Mouse (Mus musculus) cortical plate, adult 2 months (tissue): ENCODE measurements around the gene Aaas. TPM values are rescaled to one million over a fixed set of nuclear protein-coding genes. Genes with fewer than 3 reads are reported as not detected.

Experiments
- H3K27ac ChIP-seq: fragments of 200-500 bp; 2 replicates; pipeline ENCODE4 v1.5.1; 2012; ENCODE audit warnings: low read length, control low read depth, inconsistent platforms; ENCODE audit not compliant: insufficient read depth
- H3K4me1 ChIP-seq: fragments of 200-500 bp; 2 replicates; pipeline ENCODE4 v1.6.1; 2011; ENCODE audit warnings: low read length; ENCODE audit not compliant: control insufficient read depth, insufficient read depth
- H3K4me3 ChIP-seq: fragments of 200-500 bp; 2 replicates; pipeline ENCODE4 v1.5.1; 2011; ENCODE audit warnings: mild to moderate bottlenecking, low read length, control low read depth; ENCODE audit not compliant: insufficient read depth
- CTCF ChIP-seq: fragments of 200-500 bp; IDR thresholded peaks from 2 replicates; pipeline ENCODE4 v1.5.1; 2011; ENCODE audit warnings: mild to moderate bottlenecking, control low read depth, low read length; ENCODE audit not compliant: insufficient read depth; ENCODE audit errors: extremely low read depth
- POLR2A ChIP-seq: fragments of 200-500 bp; IDR thresholded peaks from 2 replicates; pipeline ENCODE4 v1.6.1; 2011; ENCODE audit warnings: mild to moderate bottlenecking, low read length, control low read depth; ENCODE audit not compliant: insufficient read depth; ENCODE audit errors: extremely low read depth
- polyA plus RNA-seq: library from polyadenylated mRNA; depleted of rRNA; stranded (reverse); fragments of >200 nt; gene quantifications from 2 replicates; pipeline ENCODE4 v1.2.3, GENCODE M21; 2012; rRNA removed

Aaas gene
- 20.2 and 23.2 TPM in 2 replicates for polyA plus RNA-seq

GRCm38 (mm10) chr15:102350138-102350941 lies at the start of gene Aaas:
Gene Aaas (minus strand): TSS chr15:102350771.
- Histone ChIP-seq H3K4me3 (peak within 1 kb of the TSS; percentile 47), H3K27ac (no peak within 1 kb of the TSS), H3K4me1 (peaks cover 4% of the 10 kb centered on the region; the same call in 1 of the 2 replicates)
- TF ChIP-seq POLR2A (peak; percentile 68; the same call in 1 of the 2 replicates), CTCF (peak; percentile 71)

GRCm38 (mm10) chr15:102399229-102400221 lies 49.0 kb upstream of the Aaas start:
- H3K4me1 ChIP-seq: no peaks in the 10 kb centered on the region; the same call in 1 of the 2 replicates
- H3K27ac ChIP-seq: peak overlapping the region; percentile 26
- TF ChIP-seq POLR2A (peak; percentile 56; the same call in 1 of the 2 replicates), CTCF (no peak)

DNA sequence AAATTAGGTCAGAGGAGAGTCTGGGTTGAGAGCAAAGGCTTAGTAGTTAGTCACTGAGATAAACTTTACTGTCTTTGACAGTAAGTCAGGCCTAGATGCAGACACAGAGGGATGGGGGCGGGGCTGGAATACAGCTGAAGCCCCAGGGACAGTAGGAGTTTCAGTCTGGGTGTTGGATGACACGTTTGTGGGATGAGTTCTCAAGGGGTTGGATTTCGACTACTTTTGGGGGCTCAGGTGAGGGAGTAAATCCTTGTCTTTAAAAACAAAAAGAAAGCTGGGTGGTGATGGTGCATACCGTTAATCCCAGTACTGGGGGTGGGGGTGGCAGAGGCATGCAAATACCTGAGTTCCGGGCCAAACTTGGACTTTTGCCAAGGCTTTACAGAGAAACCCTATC lies 48.1 kb upstream of the Aaas start:
- Histone ChIP-seq H3K27ac (no peak overlapping the region), H3K4me1 (no peaks in the 10 kb centered on the region), H3K4me3 (no peak overlapping the region)
- TF ChIP-seq POLR2A: no peak
- no peak for TF ChIP-seq CTCF

More at GRCm38 (mm10) chr15:102399229-102400221, 49.0 kb upstream of the Aaas start:
- peak overlapping the region; percentile 52 for H3K4me3 ChIP-seq

DNA sequence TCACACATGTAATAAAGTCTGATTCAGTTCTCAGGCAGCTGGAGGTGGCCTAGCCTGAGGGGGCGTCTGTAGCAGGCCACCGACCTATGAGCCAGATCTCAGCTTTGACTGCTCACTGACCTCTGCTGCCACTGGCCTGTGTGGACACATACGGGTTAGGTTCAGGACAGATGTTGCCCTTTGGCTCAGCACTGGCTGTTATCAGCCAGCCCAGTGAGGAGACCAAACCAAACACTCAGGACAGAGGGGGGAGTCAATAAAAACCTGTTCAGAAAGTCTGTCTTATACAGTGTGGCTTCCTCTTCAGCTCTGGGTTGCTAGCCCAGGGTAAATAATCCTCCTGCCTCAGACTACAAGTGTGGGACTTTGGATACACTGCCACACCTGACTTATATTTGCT lies 44.5 kb upstream of the Aaas start:
- Histone ChIP-seq H3K4me1 (no peaks in the 10 kb centered on the region), H3K27ac (no peak overlapping the region), H3K4me3 (no peak overlapping the region)
- TF ChIP-seq CTCF: no peak
- no peak for TF ChIP-seq POLR2A

- TF ChIP-seq CTCF (no peak), POLR2A (no peak)
- no peaks in the 10 kb centered on the region for H3K4me1 ChIP-seq
- H3K27ac ChIP-seq: 0 out of 2 replicates have a peak overlapping the region, but pooled peaks have one; percentile 29
- no peak overlapping the region for H3K4me3 ChIP-seq
These were observed 43.0 kb upstream of the Aaas start for GRCm38 (mm10) chr15:102393584-102394014.

GRCm38 (mm10) chr15:102392520-102392919 lies 41.9 kb upstream of the Aaas start:
- no peak overlapping the region for H3K4me3 ChIP-seq
- no peaks in the 10 kb centered on the region for H3K4me1 ChIP-seq
- H3K27ac ChIP-seq: no peak overlapping the region
- TF ChIP-seq POLR2A (no peak), CTCF (no peak)

DNA sequence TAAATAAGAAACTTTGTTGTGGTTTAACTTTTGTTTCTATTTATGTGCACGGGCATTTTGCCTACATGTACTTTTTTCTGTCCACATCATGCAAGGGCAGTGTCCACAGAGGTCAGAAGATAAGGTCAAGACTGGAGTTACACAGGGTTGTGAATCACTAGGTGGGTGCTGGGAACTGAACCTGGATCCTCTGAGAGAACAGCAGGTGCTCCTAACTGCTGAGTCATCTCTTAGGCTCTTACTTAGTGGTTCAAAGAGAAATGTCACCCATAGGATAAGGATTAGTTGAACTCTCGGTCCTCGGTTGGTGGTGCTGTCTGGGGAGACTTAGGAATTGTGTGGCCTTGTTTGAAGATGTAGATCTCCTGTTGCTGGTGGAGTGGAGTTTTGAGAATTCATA lies 38.4 kb upstream of the Aaas start:
- H3K4me1 ChIP-seq: no peaks in the 10 kb centered on the region
- no peak for TF ChIP-seq CTCF
- TF ChIP-seq POLR2A: no peak
- H3K4me3 ChIP-seq: no peak overlapping the region
- no peak overlapping the region for H3K27ac ChIP-seq

GRCm38 (mm10) chr15:102386640-102387039 lies 36.1 kb upstream of the Aaas start:
- H3K4me1 ChIP-seq: no peaks in the 10 kb centered on the region
- TF ChIP-seq POLR2A: no peak
- no peak for TF ChIP-seq CTCF
- no peak overlapping the region for H3K4me3 ChIP-seq
- no peak overlapping the region for H3K27ac ChIP-seq

- no peak for TF ChIP-seq POLR2A
- TF ChIP-seq CTCF: no peak
- no peak overlapping the region for H3K27ac ChIP-seq
- H3K4me1 ChIP-seq: no peaks in the 10 kb centered on the region
- H3K4me3 ChIP-seq: no peak overlapping the region
These were observed 33.1 kb upstream of the Aaas start for GRCm38 (mm10) chr15:102383671-102384070.
